Mouse (Mus musculus) R1 (cell line): Measurements from ENCODE around the gene Gpn3.

Experiments
- DNase-seq: peaks from one replicate; pipeline ENCODE4 v3.0.0-alpha.2; 2018; ENCODE audit warnings: low read depth, low spot score

The Gpn3 gene

DNA sequence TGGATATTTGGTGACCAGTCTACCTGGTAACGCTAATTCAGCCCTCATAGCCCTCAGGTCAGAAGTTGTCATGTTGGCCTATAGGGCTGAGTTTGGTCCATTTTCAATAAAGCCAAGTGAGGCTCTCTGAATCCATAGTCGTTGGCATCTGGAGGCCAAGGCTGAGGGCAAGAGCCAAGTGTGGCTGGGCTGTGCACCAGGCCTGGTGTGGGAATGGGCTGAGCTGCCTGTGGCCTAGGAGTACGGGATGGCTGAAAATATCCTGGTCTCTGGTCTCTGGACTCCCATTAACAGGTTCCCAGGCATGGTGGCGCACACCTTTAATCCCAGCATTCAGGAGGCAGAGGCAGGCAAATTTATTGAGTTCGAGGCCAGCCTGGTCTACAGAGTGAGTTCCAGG lies 18.3 kb downstream of the Gpn3 start:
- DNase-seq = no peak

DNA sequence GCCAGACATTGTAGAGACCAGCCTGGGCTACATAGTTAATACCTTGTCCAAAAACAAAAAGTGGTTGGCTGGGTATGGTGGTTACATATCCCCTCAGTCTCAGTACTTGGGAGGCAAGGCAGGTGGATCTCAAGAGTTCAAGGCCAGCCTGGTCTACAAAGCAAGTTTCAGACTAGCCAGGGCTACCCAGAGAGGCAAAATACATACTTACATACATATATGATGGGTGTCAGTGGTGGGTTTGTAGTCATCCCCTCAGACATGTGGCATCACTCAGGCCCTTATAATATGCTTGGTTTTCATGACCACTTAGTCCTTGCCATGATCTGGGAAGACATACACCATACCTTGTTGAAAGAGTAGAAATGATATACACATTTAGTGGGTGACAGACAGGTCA lies 19.0 kb downstream of the Gpn3 start:
- no peak for DNase-seq

DNA sequence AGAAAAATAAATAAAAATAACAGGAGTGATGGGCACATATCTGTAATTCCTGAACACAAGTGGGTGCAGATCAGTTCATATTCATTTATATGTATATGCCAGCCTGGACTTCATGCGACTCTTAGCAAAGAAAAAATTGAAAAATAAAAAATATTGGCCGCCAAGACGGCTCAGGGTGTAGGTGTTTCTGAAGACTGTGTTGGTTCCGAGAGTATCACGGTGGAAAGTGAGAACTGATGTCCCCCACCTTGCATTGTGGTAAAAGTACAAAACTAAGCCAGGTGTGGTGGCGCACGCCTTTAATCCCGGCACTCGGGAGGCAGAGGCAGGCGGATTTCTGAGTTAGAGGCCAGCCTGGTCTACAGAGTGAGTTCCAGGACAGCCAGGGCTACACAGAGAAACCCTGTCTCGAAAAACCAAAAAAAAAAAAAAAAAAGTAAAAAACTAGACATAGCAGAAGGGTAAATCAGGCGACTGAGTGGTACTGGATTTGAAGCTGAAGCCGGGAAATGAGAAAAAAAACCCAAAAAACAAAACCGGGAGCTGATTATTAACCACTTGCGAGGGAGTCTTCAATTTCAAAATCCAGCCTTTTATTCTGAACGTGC lies 19.6 kb downstream of the Gpn3 start:
- DNase-seq = no peak

DNA sequence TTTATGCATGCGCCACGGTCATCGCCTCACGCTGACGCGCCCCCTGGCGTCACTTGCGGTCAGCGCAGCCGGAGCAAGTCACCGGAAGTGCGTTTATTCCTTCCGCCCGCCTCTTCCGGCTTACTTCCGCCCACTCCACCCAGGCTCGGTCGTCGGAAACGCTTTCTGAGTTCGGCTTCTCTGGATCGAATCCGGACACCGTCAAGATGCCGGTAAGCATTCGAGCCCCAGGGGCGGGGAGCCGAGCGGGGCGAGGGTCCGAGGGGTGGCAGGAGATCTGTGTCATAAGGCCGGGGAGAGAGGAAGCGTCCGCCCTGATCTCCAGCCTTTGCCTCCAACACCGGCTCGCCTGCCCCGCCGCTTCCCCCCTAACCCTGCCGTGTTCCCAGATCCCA lies 20.1 kb downstream of the Gpn3 start, which contains the start of gene Arpc3:
Gene Arpc3 (plus strand): TSS at position 93 of the 395 bp plus-strand sequence.
- peak; percentile 87 for DNase-seq

DNA sequence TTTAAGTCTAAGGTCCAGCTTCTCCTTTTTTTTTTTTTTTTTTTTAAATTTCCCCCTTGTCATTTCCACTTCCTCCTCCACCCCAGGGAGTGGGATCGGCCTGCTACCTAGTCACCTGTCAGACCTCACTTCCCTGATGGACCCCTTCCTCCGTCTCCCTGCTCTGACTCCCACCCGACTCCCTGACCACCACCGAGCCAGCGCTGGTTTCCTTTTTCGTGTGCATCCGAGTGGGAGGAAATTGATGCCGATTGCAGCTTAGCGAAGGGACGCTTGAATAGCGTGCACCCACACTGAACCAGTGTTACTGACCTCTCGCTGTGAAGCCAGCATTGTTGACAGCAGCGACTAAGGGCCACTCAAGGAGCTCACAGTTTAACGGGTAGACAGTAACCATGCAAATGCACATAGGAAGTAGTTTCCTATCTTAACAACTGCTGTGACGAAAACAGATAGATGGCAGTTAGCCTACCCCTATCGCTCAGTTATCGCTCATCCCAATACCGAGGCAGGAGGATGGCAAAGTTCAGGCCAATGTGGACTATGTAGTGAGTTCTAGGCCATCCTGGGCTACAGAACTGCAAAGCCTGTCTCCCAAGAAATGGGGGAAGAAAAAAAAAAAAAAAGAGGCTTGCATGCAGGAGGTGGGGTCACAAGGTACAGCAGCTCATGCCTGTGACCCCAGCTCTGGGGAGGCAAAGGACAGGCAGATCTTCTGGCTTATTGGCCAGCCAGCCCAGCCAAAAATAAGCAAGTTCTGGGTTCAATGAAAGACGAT lies 20.7 kb downstream of the Gpn3 start:
- DNase-seq = no peak

DNA sequence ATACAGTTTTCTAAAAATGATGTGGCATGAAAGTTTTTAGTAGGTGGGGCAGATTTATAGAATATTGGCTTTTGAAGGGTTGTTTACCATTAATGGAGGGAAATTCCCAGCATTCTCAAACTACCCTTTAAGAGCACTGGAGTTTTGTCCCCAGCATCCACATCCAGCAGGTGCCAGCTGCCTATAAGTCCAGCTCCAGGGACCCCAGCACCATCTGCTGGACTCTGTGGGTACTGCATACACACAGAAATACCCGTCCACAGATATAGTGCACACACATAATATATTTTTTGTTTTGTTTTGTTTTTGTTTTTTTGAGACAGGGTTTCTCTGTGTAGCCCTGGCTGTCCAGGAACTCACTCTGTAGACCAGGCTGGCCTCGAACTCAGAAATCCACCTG lies 22.2 kb downstream of the Gpn3 start:
- DNase-seq = peak; percentile 76

DNA sequence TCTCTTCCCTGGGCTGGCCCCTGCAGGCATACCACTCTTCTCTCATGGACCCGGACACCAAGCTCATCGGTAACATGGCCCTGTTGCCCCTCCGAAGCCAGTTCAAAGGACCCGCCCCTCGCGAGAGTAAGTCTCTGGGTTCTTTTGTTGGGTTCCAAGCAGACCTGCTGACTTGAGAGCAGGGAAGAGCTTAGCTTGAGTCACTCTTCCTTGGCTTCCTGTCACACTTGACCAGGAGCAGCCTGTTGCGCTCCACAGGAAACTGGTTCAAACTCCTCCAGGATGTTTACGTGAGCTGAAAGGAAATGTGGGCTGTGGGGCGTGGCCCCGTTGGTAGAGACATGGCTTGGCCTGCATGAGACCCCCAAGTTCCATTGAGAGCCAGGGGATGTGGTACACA lies 25.1 kb downstream of the Gpn3 start:
- DNase-seq = peak; percentile 87

DNA sequence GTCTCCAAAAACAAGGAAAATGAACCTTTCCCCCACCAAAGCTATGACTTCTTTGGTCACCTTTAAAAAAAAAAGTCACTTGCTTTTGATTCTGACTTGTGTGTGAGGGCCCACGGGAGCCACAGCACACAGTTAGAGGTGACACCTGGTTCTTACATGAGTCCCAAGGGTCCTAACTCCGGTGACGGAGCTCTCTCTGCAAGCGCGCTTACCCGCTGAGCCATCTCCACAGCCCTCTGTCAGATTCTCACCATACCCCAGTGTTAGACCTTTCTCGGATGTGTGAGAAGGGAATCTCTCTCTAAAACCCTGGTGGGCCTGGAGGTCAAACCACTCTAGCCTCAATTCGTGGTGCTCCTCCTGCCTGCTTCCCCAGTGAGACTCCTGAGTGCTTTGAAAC lies 25.8 kb downstream of the Gpn3 start:
- no peak for DNase-seq

DNA sequence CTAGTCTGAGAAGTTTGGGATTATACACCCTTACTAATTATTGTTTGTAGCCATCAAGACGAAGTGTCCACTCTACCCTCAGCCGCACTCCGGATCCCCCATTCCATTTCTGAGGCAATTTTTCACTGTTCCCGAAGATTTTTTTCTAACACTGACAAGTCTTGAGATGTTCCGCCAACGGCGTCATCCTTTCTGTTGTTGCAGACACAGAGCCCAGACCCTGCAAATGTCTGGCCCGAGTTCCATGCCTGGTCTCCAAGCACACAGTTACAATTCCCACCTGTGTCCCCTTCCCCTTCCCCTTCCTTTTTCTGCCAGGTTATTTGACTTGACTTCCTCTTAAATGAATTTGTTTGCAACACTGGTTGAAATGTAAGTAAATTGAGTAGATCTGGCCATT lies 28.2 kb downstream of the Gpn3 start:
- no peak for DNase-seq

DNA sequence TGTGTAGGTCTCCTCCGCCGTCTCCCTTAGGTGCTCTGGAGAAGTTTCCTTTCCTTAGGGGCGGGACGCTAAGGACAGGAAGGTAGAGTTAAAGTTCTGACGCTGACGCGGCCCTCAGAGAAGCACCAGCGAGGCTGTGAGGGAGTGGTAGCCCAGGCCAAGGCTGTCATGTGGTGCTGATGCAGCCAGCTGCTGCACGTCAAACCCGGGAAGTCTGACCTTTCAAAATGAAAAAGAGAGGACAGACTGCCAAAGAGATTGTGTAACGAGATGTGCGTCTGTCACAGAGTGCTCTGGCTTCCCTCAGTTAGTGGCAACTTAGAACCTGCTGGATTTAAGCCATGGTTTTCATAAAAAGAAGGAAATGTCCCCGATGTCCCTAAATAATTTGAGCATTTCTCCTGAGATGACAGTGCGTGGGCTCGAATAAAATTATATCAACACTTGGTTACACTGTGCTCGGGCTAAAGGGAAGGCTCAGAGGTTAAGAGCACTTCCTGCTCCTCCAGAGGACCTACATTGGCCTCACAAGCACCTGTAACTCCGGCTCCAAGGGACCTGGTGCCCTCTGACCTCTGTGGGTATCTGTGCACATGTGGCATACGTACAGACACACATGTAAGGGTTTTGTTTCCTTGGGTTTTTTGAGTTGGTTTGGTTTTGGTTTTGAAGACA lies 29.1 kb downstream of the Gpn3 start:
- DNase-seq = no peak

DNA sequence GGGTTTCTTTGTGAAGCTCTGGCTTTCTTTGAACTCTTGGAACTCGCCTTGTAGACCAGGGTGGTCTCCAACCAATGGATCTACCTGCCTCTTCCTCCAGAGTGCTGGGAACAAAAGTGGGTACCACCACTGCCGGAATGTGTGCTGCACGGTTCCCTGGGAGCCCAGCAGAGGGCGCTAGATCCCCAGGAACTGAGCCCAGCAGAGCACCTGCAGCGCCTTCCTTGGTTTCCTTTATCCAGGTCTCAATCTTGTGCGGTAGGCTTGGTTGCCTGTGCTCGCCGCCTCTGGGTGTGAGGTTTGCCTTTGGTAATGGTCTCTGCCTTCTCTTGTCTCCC lies 29.6 kb downstream of the Gpn3 start:
- DNase-seq = peak; percentile 78

DNA sequence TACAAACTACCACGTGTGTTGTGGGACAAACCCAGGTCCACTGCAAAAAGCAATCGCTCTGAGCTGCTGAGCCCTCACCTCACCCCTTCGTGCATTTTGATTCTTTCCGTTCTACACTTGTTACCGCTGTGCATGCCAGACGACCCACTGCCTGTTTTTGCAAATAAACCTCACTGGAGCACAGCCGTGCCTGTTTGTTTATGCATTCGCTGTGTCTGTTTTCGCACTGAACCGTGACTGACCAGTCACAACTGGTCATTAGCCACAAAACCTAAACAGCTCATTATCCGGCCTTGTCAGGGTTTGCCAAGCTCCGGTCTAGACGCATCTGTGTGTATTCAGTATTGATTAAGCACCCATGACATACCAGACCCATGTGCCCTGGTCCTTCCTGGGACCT lies 30.5 kb downstream of the Gpn3 start:
- DNase-seq = no peak

DNA sequence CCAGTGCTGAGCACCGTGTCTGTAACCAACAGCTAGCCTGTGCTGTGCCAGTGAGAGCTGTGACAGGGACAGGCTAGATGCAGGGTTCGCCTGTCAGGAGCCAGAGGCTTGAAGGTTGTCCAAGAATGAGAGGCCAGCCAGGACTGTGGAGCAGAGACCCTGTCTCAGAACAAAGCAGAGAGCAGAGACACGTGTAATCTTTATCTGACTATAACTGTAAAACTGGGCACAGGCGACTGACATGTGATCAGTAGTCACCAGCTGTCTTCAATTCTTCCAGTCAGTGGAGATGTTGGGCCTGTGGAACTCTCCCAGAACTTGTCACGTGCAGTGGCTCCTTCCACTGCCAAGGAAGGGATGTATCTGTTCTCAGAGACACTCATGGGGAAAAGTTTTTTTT lies 31.1 kb downstream of the Gpn3 start:
- no peak for DNase-seq

DNA sequence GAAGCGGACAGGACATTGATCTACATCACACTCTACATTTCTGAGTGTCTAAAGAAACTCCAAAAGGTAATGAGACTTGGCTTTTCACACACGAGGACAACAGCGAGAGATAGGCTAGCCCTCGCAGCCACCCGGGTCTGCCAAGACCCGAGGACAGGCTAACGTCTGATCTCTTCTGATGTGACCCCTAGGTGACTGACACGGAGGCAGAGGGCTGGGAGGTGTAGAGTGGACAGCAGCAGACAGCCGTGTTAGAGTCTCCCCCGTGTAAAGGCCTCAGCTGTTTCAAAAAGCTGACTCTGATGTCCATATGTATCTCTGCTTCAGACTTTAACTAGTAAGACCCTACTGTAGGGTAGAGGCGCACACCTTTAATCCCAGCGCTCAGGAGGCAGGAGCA lies 31.7 kb downstream of the Gpn3 start:
- DNase-seq = no peak

DNA sequence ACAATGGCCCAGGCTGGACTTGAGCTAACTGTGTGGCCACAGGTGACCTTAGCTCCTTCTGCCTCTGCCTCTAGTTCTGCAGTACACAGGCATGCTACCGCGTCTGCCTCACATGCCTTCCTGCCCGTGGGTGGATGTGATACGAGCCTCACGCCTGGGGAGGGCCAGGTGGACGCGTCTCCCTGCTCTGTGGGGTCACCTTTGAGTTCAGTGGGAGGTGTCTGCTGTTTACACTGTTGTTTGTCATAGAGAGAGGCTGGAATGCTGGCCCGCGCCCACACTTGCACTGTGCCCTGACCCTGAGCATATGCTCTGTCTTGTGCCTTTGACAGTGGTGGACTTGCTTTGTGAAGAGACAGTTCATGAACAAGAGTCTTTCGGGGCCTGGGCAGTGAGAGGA lies 33.9 kb downstream of the Gpn3 start:
- DNase-seq = no peak

DNA sequence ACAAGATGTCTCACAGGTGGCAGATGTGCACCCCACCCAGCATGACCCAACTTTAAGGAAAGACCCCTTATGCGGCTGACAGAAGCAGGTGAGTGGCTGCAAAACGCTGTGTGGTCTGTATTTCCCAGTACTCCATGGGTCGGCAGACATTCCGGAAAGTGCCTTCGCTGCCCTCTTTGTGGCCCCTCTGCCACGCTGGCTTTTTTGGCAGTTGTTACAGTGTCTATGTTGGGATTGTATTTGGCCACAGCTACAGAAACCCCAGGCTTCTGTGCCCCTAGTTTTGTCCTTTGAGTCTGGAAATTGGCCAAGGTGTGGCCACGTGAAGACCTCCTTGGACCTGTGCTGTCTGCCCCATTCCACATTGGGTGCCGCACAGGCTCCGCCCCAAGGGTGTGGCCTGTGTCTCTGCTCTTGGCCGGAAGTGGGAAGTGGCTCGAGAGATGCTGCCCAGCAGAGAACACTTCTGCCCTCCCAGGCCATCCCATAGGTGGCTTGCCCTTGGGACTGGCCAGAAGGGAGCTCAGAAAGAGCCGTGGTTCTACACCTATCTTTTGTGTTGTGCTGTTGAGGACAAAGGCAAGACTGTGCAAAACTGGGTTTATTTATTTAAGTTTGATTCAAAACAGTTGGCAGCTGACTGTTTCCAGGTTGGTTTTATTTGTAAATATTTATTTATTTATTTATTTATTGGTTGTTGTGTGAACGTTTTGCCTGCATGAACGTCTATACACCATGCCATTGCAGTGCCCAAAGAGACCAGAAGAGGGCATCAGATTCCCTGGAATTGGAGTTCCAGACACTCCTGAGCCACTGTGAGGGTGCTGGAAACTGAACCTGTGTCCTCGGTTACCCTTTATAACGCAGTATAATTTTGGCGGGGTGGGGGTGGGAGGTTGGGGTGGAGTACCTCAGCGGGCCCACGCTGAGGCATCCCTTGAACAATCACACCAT lies 38.3 kb downstream of the Gpn3 start:
- DNase-seq = peak; percentile 84

DNA sequence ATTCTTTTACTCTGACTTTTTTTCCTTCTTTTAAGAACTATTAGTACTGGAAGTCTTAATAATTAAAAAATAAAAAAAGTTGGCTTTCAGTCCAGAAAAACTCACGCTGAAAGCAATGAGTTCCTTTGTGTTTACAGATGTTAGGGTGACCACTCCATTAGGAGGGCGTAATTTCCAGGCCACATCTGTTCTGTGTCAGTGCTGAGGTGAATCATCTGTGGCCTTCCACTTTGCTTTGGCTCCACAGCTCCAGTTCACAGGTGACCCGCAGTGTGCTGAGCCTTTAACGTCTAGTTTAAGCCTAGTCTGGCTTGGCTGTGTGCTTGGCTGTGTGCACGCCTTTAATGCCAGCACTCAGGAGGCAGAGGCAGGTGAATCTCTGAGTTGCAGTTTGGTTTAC lies 40.2 kb downstream of the Gpn3 start:
- no peak for DNase-seq

DNA sequence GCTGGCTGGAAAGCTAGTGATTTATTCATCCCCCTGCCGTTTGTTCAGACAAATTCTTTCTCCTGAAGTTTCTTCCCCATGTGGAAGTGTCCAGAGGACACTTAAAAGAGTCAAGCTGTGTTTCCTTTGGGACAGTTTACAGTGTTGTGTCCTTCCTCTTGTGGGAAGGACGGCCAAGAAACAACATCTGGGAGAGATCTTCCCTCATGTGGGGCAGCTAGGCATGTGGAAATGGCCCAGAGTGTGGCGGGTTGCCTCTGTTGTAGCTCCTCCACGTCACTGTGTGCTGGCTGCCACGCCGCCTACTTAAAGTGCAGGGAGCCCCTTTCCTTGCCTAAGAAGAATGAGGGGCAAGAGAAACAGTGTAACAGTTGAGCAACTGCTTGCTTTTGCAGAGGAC lies 41.1 kb downstream of the Gpn3 start:
- no peak for DNase-seq

DNA sequence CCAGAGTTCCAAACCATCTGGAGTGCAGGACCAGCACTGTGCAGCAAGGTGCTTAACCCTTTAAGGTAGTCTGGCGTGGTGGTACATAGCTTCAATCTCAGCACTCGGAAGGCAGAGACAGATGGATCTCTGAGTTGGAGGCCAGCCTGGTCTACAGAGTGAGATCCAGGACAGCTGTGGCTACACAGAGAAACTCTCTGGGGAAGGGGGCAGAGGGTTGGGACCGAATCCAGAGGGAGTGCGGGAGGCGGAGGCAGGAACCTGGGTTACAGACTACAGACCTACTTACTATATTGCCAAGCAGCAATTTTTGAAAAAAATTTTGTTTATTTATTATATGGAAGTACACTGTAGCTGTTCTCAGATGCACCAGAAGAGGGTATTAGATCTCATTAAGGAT lies 42.7 kb downstream of the Gpn3 start:
- no peak for DNase-seq

DNA sequence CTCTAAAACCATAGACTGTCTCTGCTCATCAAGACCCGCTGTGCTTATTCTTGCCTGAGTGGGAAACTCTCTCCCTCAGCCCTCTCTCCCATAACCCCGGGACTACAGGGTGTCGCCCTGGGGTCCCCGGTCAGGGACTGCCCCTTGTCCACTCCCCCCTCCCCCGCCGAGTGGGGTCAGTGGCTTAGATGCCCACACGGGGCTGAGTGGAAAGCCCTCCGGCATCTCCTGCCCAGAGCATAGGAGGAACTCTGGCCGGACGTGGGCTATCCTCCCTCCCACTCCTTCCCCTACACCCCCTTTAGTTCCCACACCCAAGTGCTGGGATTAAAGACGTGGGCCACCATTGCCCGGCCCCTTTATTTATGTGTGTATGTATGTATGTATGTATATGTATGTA lies 43.8 kb downstream of the Gpn3 start:
- no peak for DNase-seq

DNA sequence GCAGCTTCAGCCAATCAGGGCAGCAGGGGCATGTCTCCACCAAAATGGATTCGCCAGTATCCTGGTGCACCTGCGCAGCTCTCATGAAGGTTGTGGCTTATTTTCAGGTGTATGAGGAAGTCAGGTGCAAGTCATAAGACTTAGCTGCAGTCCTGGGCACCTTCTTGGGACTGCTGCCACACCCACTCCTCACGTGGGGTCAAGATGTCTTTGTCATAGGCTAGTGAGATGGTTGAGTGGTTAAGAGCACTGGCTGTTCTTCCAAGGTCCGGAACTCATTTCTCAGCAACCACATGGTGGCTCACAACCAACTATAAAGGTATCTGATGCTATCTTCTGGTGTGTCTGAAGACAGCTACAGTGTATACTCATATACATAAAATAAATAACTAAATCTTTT lies 49.0 kb downstream of the Gpn3 start:
- peak; percentile 54 for DNase-seq
